Mouse (Mus musculus) heart, adult 2 months (tissue): ENCODE measurements at regions not wholly inside any gene's neighbourhood (a gene's known extent, or its start where the extent isn't known, plus 50 kb on each side); places are given as distances from the start of the nearest gene placed in this dataset.

Source experiments
- DNase-seq, 2 experiments: peaks; one replicate each; pipeline ENCODE4 v3.0.0; 2021
- H3K27ac ChIP-seq: fragments of 200-600 bp; 2 replicates; pipeline ENCODE4 v1.8.1; 2022
- H3K27me3 ChIP-seq: fragments of 200-500 bp; 2 replicates; pipeline ENCODE4 v1.6.1; 2012; ENCODE audit warnings: mild to moderate bottlenecking, low read length, inconsistent platforms, mixed read lengths; ENCODE audit not compliant: control insufficient read depth, insufficient read depth
- H3K36me3 ChIP-seq: fragments of 200-500 bp; 2 replicates; pipeline ENCODE4 v1.6.1; 2012; ENCODE audit warnings: low read length, inconsistent platforms; ENCODE audit not compliant: control insufficient read depth, insufficient read depth
- H3K4me1 ChIP-seq: fragments of 200-500 bp; 2 replicates; pipeline ENCODE4 v1.6.1; 2011; ENCODE audit warnings: low read length; ENCODE audit not compliant: control insufficient read depth, insufficient read depth
- H3K4me3 ChIP-seq: fragments of 200-600 bp; 2 replicates; pipeline ENCODE4 v1.8.1; 2022
- H3K79me2 ChIP-seq: fragments of 200-500 bp; replicated peaks from 2 replicates; pipeline ENCODE4 v1.6.1; 2012; ENCODE audit warnings: mild to moderate bottlenecking, inconsistent platforms, low read length, moderate library complexity, mixed read lengths; ENCODE audit not compliant: control insufficient read depth, insufficient read depth
- H3K9ac ChIP-seq: fragments of 200-500 bp; 2 replicates; pipeline ENCODE4 v1.6.1; 2012; ENCODE audit warnings: low read depth, mild to moderate bottlenecking, control low read depth, inconsistent platforms, low read length, mixed read lengths
- CTCF ChIP-seq: fragments of 200-600 bp; IDR thresholded peaks from 2 replicates; pipeline ENCODE4 v1.8.1; 2022; ENCODE audit warnings: antibody characterized with exemption, mild to moderate bottlenecking, moderate library complexity
- EP300 ChIP-seq: fragments of 200-500 bp; IDR thresholded peaks from 2 replicates; pipeline ENCODE4 v1.6.1; 2011; ENCODE audit warnings: low read depth, low read length, control low read depth; ENCODE audit not compliant: insufficient read depth
- POLR2A ChIP-seq: fragments of 200-500 bp; IDR thresholded peaks from 2 replicates; pipeline ENCODE4 v1.6.1; 2011; ENCODE audit warnings: mild to moderate bottlenecking, low read depth, low read length, control low read depth; ENCODE audit not compliant: insufficient read depth
- WGBS: fragments of 180-500 bp; shearing (Covaris S2); methylation state at CpG from one replicate; pipeline ENCODE4 v1.1.7; 2018; 5-methylcytosine and 5-hydroxymethylcytosine counted together
- intact Hi-C: fragments of 180-260 bp; cut with DNase I; formaldehyde crosslinking; loops from one replicate; pipeline ENCODE4 v1.15.1; 2025

DNA sequence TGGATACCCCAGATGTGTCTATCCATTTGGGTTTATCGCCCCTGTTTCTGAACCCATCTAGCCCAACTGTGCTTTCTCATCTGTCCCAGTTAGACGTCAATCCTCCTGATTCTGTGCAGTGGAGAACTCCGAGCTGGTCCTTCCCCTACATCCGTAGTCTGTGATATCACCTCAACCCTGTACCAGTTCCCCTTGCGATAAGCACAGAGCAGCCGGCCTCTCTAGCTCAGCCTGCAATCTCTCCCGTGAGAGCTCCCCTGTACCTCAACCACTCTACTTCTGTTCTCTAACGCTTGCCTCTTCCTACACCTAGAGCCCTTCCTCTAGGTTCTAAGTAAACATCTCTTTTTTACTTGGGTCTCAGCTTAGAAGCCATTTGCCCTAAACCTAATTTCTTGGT, 211.5 kb downstream of the Galc start:
- Histone ChIP-seq H3K4me3 (no peak overlapping the region), H3K9ac (no peak overlapping the region), H3K4me1 (no peaks in the 10 kb centered on the region), H3K27me3 (no peaks in the 10 kb centered on the region), H3K27ac (no peak overlapping the region), H3K36me3 (no peaks in the 10 kb centered on the region), H3K79me2 (no peaks in the 10 kb centered on the region)
- TF ChIP-seq CTCF, result no peak
- no peak for TF ChIP-seq POLR2A
- no peak for TF ChIP-seq EP300
- 47% methylated on average over 8 of the region's 8 CpGs for WGBS
- DNase-seq, result no peak
- intact Hi-C loops, result no loop called here

DNA sequence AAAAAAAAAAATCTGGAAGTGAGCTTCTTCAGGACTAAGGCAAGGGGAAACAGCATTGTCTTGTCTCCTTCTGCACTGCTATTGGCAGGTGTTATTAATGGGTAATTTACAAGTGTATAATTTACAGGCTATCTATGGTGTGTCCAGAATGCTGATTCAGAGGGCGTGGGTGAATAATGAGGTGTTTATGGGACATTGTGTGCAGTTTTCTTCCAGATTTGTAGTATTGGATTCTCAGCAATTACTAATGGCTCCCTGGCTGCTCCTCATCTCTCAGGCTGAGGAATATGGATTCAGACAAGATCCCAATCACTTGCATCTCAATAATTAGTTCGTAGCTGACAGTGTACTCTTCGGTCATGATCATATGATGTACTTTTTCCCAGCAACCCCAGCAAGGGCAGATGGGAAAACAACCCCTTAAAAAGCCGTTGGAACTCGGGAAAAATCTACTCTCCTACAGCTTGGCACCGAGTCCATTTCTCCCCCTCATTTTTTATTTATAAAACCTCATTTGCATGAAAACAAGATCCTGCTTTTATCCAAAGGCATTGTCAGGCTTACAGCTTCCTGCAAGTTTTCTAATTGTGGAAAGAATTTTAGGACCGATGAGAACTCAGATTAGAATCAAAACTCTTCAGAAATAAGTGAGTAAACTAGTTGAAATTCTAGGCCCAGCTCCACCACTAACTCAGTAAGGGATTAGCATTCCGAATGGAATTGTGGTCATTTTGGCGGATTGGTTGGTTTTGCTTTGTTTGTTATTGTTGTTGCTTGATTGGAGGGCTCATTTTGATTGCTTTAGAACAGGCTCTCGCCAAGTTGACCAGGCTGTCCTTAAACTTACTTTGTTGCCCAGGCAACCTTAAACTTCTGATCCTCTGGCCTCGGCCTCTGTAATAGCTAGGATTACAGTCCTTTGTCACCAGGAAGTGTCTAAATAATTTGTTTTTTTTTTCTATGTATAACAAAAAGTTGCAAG, 212.5 kb downstream of the Galc start:
- TF ChIP-seq EP300, result no peak
- TF ChIP-seq CTCF, result no peak
- TF ChIP-seq POLR2A, result no peak
- H3K79me2 ChIP-seq, result no peaks in the 10 kb centered on the region
- intact Hi-C loops, result no loop called here
- no peak overlapping the region for H3K4me3 ChIP-seq
- WGBS, result 70% methylated on average over 11 of the region's 11 CpGs
- H3K27ac ChIP-seq, result no peak overlapping the region
- H3K4me1 ChIP-seq, result no peaks in the 10 kb centered on the region
- DNase-seq, result no peak
- no peaks in the 10 kb centered on the region for H3K36me3 ChIP-seq
- no peak overlapping the region for H3K9ac ChIP-seq
- no peaks in the 10 kb centered on the region for H3K27me3 ChIP-seq

GRCm38 (mm10) chr12:98045784-98046458, 213.3 kb downstream of the Galc start:
- WGBS, result 41% methylated on average over 5 of the region's 5 CpGs
- no peaks in the 10 kb centered on the region for H3K36me3 ChIP-seq
- intact Hi-C loops, result no loop called here
- H3K4me3 ChIP-seq, result no peak overlapping the region
- no peak overlapping the region for H3K27ac ChIP-seq
- H3K4me1 ChIP-seq, result no peaks in the 10 kb centered on the region
- TF ChIP-seq POLR2A (no peak), CTCF (no peak), EP300 (no peak)
- H3K9ac ChIP-seq, result no peak overlapping the region
- H3K79me2 ChIP-seq, result no peaks in the 10 kb centered on the region
- no peak for DNase-seq
- H3K27me3 ChIP-seq, result no peaks in the 10 kb centered on the region

- H3K4me3 ChIP-seq, result no peak overlapping the region
- H3K4me1 ChIP-seq, result no peaks in the 10 kb centered on the region
- no peaks in the 10 kb centered on the region for H3K79me2 ChIP-seq
- 63% methylated on average over 5 of the region's 5 CpGs for WGBS
- DNase-seq, result no peak
- H3K9ac ChIP-seq, result no peak overlapping the region
- no peak overlapping the region for H3K27ac ChIP-seq
- no peaks in the 10 kb centered on the region for H3K36me3 ChIP-seq
- intact Hi-C loops, result no loop called here
- H3K27me3 ChIP-seq, result no peaks in the 10 kb centered on the region
- no peak for TF ChIP-seq EP300
- no peak for TF ChIP-seq POLR2A
- TF ChIP-seq CTCF, result no peak
Observed at GRCm38 (mm10) chr12:98043436-98043835, 215.8 kb downstream of the Galc start.

DNA sequence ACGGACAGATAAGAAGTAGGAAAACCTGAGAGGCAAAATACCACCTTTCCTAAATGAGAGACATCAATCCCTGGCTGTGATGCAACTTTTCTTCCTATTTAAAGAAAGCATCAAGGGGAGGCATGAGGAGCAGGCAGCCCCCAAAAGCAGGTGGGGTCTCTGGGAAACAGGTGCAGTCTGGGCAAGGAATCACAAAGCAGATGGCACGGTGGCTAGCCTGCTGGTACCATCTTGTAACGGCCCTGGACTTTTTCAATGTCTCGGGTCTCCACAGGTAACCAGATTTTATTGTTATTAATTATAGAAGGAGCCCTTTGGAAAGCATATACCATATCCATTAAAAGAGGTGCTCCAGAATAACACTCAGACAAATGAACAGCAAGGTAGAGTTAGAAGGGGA, 219.6 kb downstream of the Galc start:
- intact Hi-C loops, result no loop called here
- H3K27me3 ChIP-seq, result no peaks in the 10 kb centered on the region
- no peak overlapping the region for H3K27ac ChIP-seq
- H3K9ac ChIP-seq, result no peak overlapping the region
- WGBS, result 78% methylated on average over 4 of the region's 4 CpGs
- no peak overlapping the region for H3K4me3 ChIP-seq
- no peaks in the 10 kb centered on the region for H3K4me1 ChIP-seq
- DNase-seq, result no peak
- TF ChIP-seq POLR2A (no peak), CTCF (no peak), EP300 (no peak)
- H3K79me2 ChIP-seq, result no peaks in the 10 kb centered on the region
- H3K36me3 ChIP-seq, result no peaks in the 10 kb centered on the region

DNA sequence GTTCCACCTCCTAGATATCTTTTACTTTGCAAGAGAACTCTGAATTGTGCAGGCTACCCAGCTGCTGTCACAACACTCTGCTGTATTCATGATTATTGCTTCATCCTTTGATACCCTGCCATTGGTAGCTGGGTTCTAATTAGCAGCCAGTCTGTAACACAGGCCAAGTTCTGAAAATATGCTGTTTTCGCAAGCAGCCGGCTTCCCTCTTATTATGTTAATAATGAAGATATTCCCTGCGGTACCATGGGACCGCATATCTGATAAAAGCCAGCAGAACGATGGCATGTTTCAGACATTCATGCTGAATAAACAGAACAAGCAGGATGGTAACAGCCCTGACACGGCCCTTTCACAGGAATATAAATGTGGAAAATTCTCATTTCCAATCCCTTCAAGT, 235.6 kb downstream of the Galc start:
- no peak overlapping the region for H3K9ac ChIP-seq
- intact Hi-C loops, result no loop called here
- no peak for TF ChIP-seq CTCF
- no peak for TF ChIP-seq EP300
- TF ChIP-seq POLR2A, result no peak
- 68% methylated on average over 6 of the region's 6 CpGs for WGBS
- peak in 1 of 2 experiments; percentile 9 for DNase-seq
- no peaks in the 10 kb centered on the region for H3K79me2 ChIP-seq
- H3K27ac ChIP-seq, result no peak overlapping the region
- H3K4me3 ChIP-seq, result no peak overlapping the region
- no peaks in the 10 kb centered on the region for H3K4me1 ChIP-seq
- no peaks in the 10 kb centered on the region for H3K36me3 ChIP-seq
- H3K27me3 ChIP-seq, result no peaks in the 10 kb centered on the region
